Mouse (Mus musculus) MEL (cell line): Measurements from ENCODE around the gene Gpr84.

Experiments used
- CTCF ChIP-seq, 3 experiments: IDR thresholded peaks in 2 of 3; conservative IDR thresholded peaks in 1 of 3; 2 replicates each; pipeline ENCODE4 v1.5.1; 2011 to 2012; ENCODE audit warnings: low read length in 3 of 3, low read depth in 2 of 3, mild to moderate bottlenecking in 2 of 3, improper control_type of control experiment in 1 of 3, inconsistent platforms in 1 of 3, mixed read lengths in 1 of 3, moderate library complexity in 1 of 3; ENCODE audit not compliant: control insufficient read depth in 1 of 3, insufficient read depth in 1 of 3, poor library complexity in 1 of 3, severe bottlenecking in 1 of 3
- ELF1 ChIP-seq: IDR thresholded peaks from 2 replicates; pipeline ENCODE4 v1.6.1; 2014; ENCODE audit warnings: low read depth, mild to moderate bottlenecking, inconsistent platforms, low read length, improper control_type of control experiment, moderate library complexity
- GABPA ChIP-seq: IDR thresholded peaks from 2 replicates; pipeline ENCODE4 v1.6.1; 2012; ENCODE audit warnings: low read depth, mild to moderate bottlenecking, inconsistent platforms, low read length, improper control_type of control experiment, moderate library complexity
- GATA1 ChIP-seq: IDR thresholded peaks from 2 replicates; pipeline ENCODE4 v1.6.1; 2011; ENCODE audit warnings: low read depth, low read length, improper control_type of control experiment
- HCFC1 ChIP-seq: IDR thresholded peaks from 2 replicates; pipeline ENCODE4 v1.6.1; 2012; ENCODE audit warnings: low read depth, mild to moderate bottlenecking, inconsistent platforms, low read length, improper control_type of control experiment, moderate library complexity
- JUND ChIP-seq: IDR thresholded peaks from 2 replicates; pipeline ENCODE4 v1.6.1; 2011; ENCODE audit warnings: low read depth, mild to moderate bottlenecking, improper control_type of control experiment, low read length
- MAFK ChIP-seq: IDR thresholded peaks from 2 replicates; pipeline ENCODE4 v1.6.1; 2011; ENCODE audit warnings: low read depth, mild to moderate bottlenecking, low read length, improper control_type of control experiment, borderline replicate concordance
- MAX ChIP-seq: IDR thresholded peaks from 2 replicates; pipeline ENCODE4 v1.6.1; 2011; ENCODE audit warnings: low read length, improper control_type of control experiment
- POLR2A ChIP-seq, 2 experiments: IDR thresholded peaks; 2 replicates each; pipeline ENCODE4 v1.6.1; 2011 to 2012; ENCODE audit warnings: low read length in 2 of 2, mild to moderate bottlenecking in 2 of 2, control low read depth in 1 of 2, improper control_type of control experiment in 1 of 2, low read depth in 1 of 2, moderate library complexity in 1 of 2; ENCODE audit not compliant: control insufficient read depth in 1 of 2, insufficient read depth in 1 of 2, poor library complexity in 1 of 2
- RAD21 ChIP-seq: IDR thresholded peaks from 2 replicates; pipeline ENCODE4 v1.6.1; 2011; ENCODE audit warnings: mild to moderate bottlenecking, low read depth, low read length, improper control_type of control experiment

DNA sequence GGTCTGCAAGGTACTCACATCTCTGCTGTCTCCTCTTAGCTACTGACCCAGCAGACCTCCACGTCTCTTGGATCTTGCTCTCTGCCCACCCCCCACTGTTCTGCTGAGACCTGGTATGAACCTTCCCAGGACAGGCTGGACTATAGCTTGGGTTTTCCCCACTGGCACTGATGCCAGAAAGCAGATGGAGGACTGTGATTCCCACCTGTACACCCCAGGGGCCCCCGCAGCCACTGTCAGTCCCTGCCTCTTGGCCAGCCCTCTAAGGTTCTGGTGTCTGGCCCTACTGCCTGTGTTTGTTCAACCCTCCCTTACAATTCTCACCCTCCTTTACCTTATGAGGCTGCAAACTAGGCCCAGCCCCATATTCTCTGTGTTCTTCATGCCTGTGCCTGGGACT is 44.3 kb upstream of the Gpr84 start:
- TF ChIP-seq POLR2A (IDR thresholded peaks at IDR 0.05; ENCODE audit: control insufficient read depth in 1 of 2, insufficient read depth in 1 of 2, low read depth in 1 of 2, low read length in 2 of 2, poor library complexity in 1 of 2) (no peak), GATA1 (no peak), CTCF (IDR thresholded peaks at IDR 0.05 in 2 of 3, conservative IDR thresholded peaks at IDR 0.05 in 1 of 3; ENCODE audit: control insufficient read depth in 1 of 3, insufficient read depth in 1 of 3, low read depth in 2 of 3, low read length in 3 of 3, poor library complexity in 1 of 3, severe bottlenecking in 1 of 3) (no peak), MAX (no peak), HCFC1 (no peak), GABPA (no peak), MAFK (no peak), RAD21 (no peak), ELF1 (no peak), JUND (no peak)
